Comparison of ENCODE assay signal across 19 mouse cellular contexts in the genomic region with DNA sequence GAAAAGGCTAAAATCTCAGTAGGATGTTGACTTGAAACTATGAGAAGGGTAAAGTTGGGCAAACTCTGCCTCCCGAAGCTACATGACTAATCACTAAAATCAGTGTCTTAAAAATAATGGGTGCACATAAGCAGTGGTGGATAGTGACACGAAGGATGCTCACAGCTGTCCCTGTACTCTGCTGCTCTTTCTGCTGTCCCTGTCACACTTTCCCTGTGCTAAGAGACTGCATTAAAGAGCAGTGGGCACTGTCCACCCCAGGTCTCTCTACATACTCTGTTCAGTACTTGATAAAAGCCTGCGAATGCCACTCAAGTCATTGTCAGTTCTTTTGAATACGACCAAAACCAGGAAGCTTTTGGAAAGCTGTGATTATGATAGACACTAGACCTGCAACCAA.
DNase-seq lines count a peak whose midpoint lies in the region; ATAC-seq lines count a peak whose summit lies in the region.
"Had no signal": no experiment of that assay in that cellular context is flagged by ENCODE, and none has a peak within 500 bp of the region (broad histone marks: within the 10 kb centered on the region; RNA-seq: fewer than 3 reads in every experiment).

No protein-coding gene starts in this region.

- intact Hi-C loops in heart, postnatal 14 days (cut with DNase I), result no loop called here

- 80% methylated on average over 4 of the region's 4 CpGs for WGBS in forebrain, embryonic 10.5 days
- 72% methylated on average over 4 of the region's 4 CpGs for WGBS in forebrain, embryonic 16.5 days
- 58% methylated on average over 4 of the region's 4 CpGs for WGBS in midbrain, embryonic 13.5 days

- ATAC-seq in forebrain, embryonic 16.5 days, result no peak
- no peak for ATAC-seq in megakaryocyte, adult 5-6 weeks (ENCODE audit: poor library complexity, severe bottlenecking)
- ATAC-seq in midbrain, embryonic 13.5 days, result no peak
- ATAC-seq: CD4-positive, CD25-positive, alpha-beta regulatory T cell, adult 4 months; forebrain, postnatal 0 days; hindbrain, embryonic 16.5 days had no signal

- no peak for DNase-seq in forebrain, embryonic 10.5 days (ENCODE audit: extremely low spot score, low spot score)
- DNase-seq in retina, embryonic 14.5 days (ENCODE audit: low spot score), result peak; percentile 27
- no peak for DNase-seq in heart, postnatal 14 days
- no peak for DNase-seq in adrenal gland, postnatal 10 days
- DNase-seq: adrenal gland, postnatal 14 days; B cell, adult 2 months; cerebellum, adult 11-12 months; cerebellum, adult 9-11 months; cerebellum, postnatal 36 days; forebrain, postnatal 0 days; gastrocnemius, postnatal 14 days; heart, postnatal 10 days had no signal

- H3K4me1 ChIP-seq in forebrain, embryonic 10.5 days, result peaks cover 35% of the 10 kb centered on the region
- peaks cover 8% of the 10 kb centered on the region for H3K4me1 ChIP-seq in forebrain, embryonic 16.5 days (replicated peaks; ENCODE audit: control insufficient read depth, insufficient read depth, low read length)
- H3K4me1 ChIP-seq in megakaryocyte, embryonic 14.5 days, result no peaks in the 10 kb centered on the region
- peaks cover 29% of the 10 kb centered on the region for H3K4me1 ChIP-seq in midbrain, embryonic 13.5 days (replicated peaks)

- no peak overlapping the region for H3K4me3 ChIP-seq in forebrain, embryonic 10.5 days
- H3K4me3 ChIP-seq in forebrain, embryonic 16.5 days (replicated peaks; ENCODE audit: low read length), result no peak overlapping the region
- peak overlapping the region; percentile 28 for H3K4me3 ChIP-seq in megakaryocyte, embryonic 14.5 days (replicated peaks)
- H3K4me3 ChIP-seq in midbrain, embryonic 13.5 days (replicated peaks), result no peak overlapping the region

- H3K27me3 ChIP-seq in forebrain, embryonic 10.5 days (ENCODE audit: poor library complexity, severe bottlenecking), result no peaks in the 10 kb centered on the region
- no peaks in the 10 kb centered on the region for H3K27me3 ChIP-seq in forebrain, embryonic 16.5 days (replicated peaks; ENCODE audit: control insufficient read depth, insufficient read depth, low read length)
- no peaks in the 10 kb centered on the region for H3K27me3 ChIP-seq in megakaryocyte, embryonic 14.5 days (replicated peaks)
- no peaks in the 10 kb centered on the region for H3K27me3 ChIP-seq in midbrain, embryonic 13.5 days

- H3K9me3 ChIP-seq in forebrain, embryonic 10.5 days, result no peaks in the 10 kb centered on the region
- no peaks in the 10 kb centered on the region for H3K9me3 ChIP-seq in forebrain, embryonic 16.5 days (ENCODE audit: control insufficient read depth, low read length)
- no peaks in the 10 kb centered on the region for H3K9me3 ChIP-seq in megakaryocyte, embryonic 14.5 days
- no peaks in the 10 kb centered on the region for H3K9me3 ChIP-seq in midbrain, embryonic 13.5 days
- H3K9me3 ChIP-seq: G1E had no signal

- H3K9ac ChIP-seq in forebrain, embryonic 16.5 days (replicated peaks; ENCODE audit: low read depth, low read length), result no peak overlapping the region
- H3K9ac ChIP-seq in midbrain, embryonic 13.5 days (replicated peaks), result no peak overlapping the region
- H3K9ac ChIP-seq: forebrain, postnatal 0 days had no signal

- H3K27ac ChIP-seq in forebrain, embryonic 10.5 days, result 0 out of 2 replicates have a peak overlapping the region, but pooled peaks have one; percentile 13
- no peak overlapping the region for H3K27ac ChIP-seq in forebrain, embryonic 16.5 days (ENCODE audit: low read length)
- H3K27ac ChIP-seq in midbrain, embryonic 13.5 days, result peak overlapping the region; percentile 15

- no peaks in the 10 kb centered on the region for H3K36me3 ChIP-seq in forebrain, embryonic 10.5 days (replicated peaks)
- no peaks in the 10 kb centered on the region for H3K36me3 ChIP-seq in forebrain, embryonic 16.5 days (ENCODE audit: control insufficient read depth, insufficient read depth)
- H3K36me3 ChIP-seq in megakaryocyte, embryonic 14.5 days (replicated peaks; ENCODE audit: low read length), result no peaks in the 10 kb centered on the region
- H3K36me3 ChIP-seq in midbrain, embryonic 13.5 days, result no peaks in the 10 kb centered on the region
- H3K36me3 ChIP-seq: G1E had no signal

- no peak overlapping the region for H3K4me2 ChIP-seq in forebrain, embryonic 16.5 days (ENCODE audit: low read length)
- no peak overlapping the region for H3K4me2 ChIP-seq in midbrain, embryonic 13.5 days (replicated peaks)
